Mouse (Mus musculus) heart, embryonic 12.5 days (tissue): Measurements from ENCODE around the gene Mavs. TPM values are rescaled to one million over a fixed set of nuclear protein-coding genes. Genes with fewer than 3 reads are reported as not detected.
A peak's percentile ranks its signal among the peaks of the same experiment; 100 is the strongest.
"Not testable (repeated sequence)": the region's sequence is repeated elsewhere in the genome, so short reads cannot be mapped to it uniquely, and the experiment has no call there.

ENCODE experiments used
- ATAC-seq: fragments of 200-750 bp; cut with Nextera tagmentation; 2 replicates; pipeline ENCODE4 v1.8.0; 2017; ENCODE audit warnings: moderate TSS enrichment, moderate library complexity; ENCODE audit not compliant: insufficient number of reproducible peaks, low FRiP score
- H3K27ac ChIP-seq: fragments of 300-500 bp; sonication (generic); 2 replicates; pipeline ENCODE4 v1.5.1; 2016; ENCODE audit warnings: mild to moderate bottlenecking, moderate library complexity; ENCODE audit not compliant: poor library complexity, severe bottlenecking
- H3K27me3 ChIP-seq: fragments of 300-500 bp; sonication (generic); replicated peaks from 2 replicates; pipeline ENCODE4 v1.6.1; 2016; ENCODE audit warnings: mild to moderate bottlenecking, moderate library complexity
- H3K36me3 ChIP-seq: fragments of 300-500 bp; sonication (generic); 2 replicates; pipeline ENCODE4 v1.6.1; 2016; ENCODE audit warnings: mild to moderate bottlenecking, moderate library complexity
- H3K4me1 ChIP-seq: fragments of 300-500 bp; sonication (generic); replicated peaks from 2 replicates; pipeline ENCODE4 v1.6.1; 2016; ENCODE audit warnings: mild to moderate bottlenecking
- H3K4me2 ChIP-seq: fragments of 300-500 bp; sonication (generic); 2 replicates; pipeline ENCODE4 v1.6.1; 2016; ENCODE audit warnings: mild to moderate bottlenecking, moderate library complexity
- H3K4me3 ChIP-seq: fragments of 300-500 bp; sonication (generic); 2 replicates; pipeline ENCODE4 v1.5.1; 2016; ENCODE audit warnings: mild to moderate bottlenecking
- H3K9ac ChIP-seq: fragments of 300-500 bp; sonication (generic); 2 replicates; pipeline ENCODE4 v1.6.1; 2016; ENCODE audit warnings: mild to moderate bottlenecking, moderate library complexity
- H3K9me3 ChIP-seq: fragments of 300-500 bp; sonication (generic); replicated peaks from 2 replicates; pipeline ENCODE4 v1.6.1; 2016; ENCODE audit warnings: mild to moderate bottlenecking, moderate library complexity
- WGBS: fragments of 180-500 bp; shearing (Covaris S2); methylation state at CpG from one replicate; pipeline ENCODE4 v1.1.7; 2016; 5-methylcytosine and 5-hydroxymethylcytosine counted together
- polyA plus RNA-seq: library from polyadenylated mRNA; unstranded; fragments of >200 nt; fragmentation: Nextera tagmentation; extraction: Ambion mirVana; gene quantifications from 2 replicates; pipeline ENCODE4 v1.2.1, GENCODE M21; 2016

Mavs gene
- polyA plus RNA-seq, 1 experiment from 2014 or later: 20.6 TPM

DNA sequence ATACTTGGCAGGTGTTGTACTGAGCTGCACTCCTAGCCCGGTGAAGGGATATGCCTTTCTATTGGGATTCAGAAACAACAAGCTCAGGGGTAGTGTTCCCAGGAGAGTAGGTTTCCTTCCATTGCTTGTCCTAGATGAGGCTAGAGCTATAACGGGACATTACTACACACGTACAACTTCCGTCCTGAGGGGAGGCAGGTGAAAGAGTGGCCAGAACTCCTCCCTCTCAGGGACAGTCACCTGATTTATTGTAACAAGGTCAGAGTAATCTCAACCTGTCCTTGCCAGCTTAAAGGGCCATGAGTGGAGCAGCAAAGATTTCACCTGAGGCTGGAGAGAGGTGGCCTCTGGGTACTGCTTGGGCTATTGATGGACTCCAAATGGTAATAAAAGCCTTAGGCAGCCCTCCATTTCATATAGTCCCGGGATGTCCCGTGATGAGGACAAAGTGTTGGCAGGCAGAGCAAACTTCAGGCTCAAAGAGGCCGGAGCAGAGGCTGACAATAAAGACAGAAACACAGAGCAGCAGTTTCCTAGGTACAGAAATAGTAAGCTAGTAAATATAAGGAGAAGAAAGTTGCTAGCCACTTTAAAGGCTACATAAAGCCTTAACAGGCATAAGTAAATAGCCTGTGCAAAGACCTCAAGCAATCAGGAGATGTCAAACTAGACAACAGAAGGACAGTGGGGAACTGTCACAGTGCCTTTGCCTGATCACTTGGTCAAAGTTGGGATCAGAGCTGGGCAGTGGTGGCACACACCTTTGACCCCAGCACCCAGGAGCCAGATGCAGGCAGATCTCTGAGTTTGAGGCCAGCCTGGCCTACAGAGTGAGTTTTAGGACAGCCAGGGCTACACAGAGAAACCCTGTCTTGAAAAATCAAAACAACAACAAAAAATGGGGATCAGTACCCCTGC, 17.7 kb upstream of the Mavs start:
- Histone ChIP-seq H3K27me3 (no peaks in the 10 kb centered on the region), H3K4me3 (no peak overlapping the region), H3K36me3 (peaks cover 25% of the 10 kb centered on the region), H3K4me1 (peaks cover 23% of the 10 kb centered on the region), H3K9ac (no peak overlapping the region), H3K9me3 (no peaks in the 10 kb centered on the region), H3K27ac (no peak overlapping the region), H3K4me2 (no peak overlapping the region)
- ATAC-seq: no peak
- 77% methylated on average over 7 of the region's 7 CpGs for WGBS

DNA sequence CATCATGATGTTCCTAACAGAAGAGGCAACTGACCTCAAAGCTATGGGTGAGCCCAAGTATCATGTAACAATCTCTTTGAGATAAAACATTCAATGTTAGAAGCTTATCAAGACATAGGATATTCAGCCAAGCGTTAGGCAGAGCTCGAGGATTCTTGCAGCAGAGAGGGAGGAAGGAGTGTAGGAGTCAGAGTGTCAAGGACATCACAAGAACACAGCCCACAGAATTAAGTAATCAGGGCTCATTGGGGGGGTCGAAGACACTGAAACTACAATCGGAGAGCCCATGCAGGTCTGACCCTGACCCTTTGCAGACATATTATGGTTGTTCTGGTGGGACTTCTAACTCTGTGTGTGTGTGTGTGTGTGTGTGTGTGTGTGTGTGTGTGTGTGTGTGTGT, 13.8 kb upstream of the Mavs start:
- peaks cover 11% of the 10 kb centered on the region for H3K4me1 ChIP-seq
- ATAC-seq: no peak

DNA sequence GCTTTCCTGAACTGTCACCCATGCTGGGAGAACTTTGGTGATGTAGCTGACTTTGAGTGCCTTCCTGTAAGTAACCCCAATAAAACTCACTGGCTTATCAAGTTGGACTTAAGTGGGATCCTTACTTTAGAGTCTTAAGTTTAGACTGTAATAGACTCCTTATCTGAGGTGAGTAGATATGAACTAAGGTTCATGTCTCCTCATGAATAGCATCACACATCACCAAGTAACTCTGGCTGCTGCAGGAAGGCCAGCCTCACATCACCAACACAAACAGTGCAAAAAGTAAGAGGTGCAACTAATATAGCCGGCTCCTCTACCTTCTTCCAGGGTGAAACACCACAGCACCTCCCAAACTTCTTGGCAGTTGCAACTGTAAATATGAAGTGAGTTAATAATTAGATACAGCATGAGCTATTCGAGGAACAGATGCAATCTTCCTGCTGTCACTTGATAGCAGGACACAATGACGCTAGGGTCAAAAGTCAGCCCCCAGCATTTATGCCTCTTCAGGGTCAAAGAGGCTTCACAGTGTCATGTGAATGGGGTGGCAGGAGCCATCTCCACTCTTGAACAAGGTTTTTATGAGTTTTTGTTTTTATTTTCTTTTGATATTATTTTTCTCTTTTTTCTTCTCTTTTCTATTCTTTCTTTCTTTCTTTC, 11.9 kb upstream of the Mavs start:
- no peaks in the 10 kb centered on the region for H3K36me3 ChIP-seq
- peaks cover 11% of the 10 kb centered on the region for H3K4me1 ChIP-seq
- no peak for ATAC-seq
- no peaks in the 10 kb centered on the region for H3K9me3 ChIP-seq
- no peak overlapping the region for H3K27ac ChIP-seq
- H3K9ac ChIP-seq: no peak overlapping the region
- H3K27me3 ChIP-seq: no peaks in the 10 kb centered on the region
- H3K4me3 ChIP-seq: no peak overlapping the region
- 52% methylated on average over 3 of the region's 3 CpGs for WGBS
- no peak overlapping the region for H3K4me2 ChIP-seq

More for the DNA sequence above, 13.8 kb upstream of the Mavs start:
- Histone ChIP-seq H3K4me3 (no peak overlapping the region), H3K27ac (no peak overlapping the region), H3K4me2 (no peak overlapping the region), H3K27me3 (no peaks in the 10 kb centered on the region), H3K9ac (no peak overlapping the region; the same call in 1 of the 2 replicates), H3K36me3 (no peaks in the 10 kb centered on the region), H3K9me3 (no peaks in the 10 kb centered on the region)
- WGBS: 56% methylated on average over 4 of the region's 4 CpGs

DNA sequence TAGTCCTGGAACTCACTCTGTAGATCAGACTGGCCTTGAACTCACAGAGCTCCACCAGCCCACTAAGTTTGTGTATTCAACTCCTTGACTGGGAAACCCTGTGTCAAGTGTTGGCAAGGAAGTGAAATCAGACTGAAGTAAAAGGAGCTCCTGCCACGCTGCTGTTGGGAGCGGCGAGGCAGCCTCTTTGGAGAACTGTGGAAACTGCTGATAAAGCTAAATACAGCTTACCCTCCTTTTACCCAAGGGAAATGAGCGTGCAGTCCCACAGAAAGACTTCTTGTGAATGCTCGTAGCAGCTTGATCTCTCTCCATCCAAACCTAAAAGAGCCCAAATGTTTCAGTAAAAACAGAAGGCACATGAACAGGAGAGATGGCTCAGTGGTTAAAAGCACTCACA, 11.3 kb upstream of the Mavs start:
- Histone ChIP-seq H3K4me3 (no peak overlapping the region), H3K9ac (no peak overlapping the region), H3K9me3 (no peaks in the 10 kb centered on the region), H3K36me3 (no peaks in the 10 kb centered on the region), H3K27me3 (no peaks in the 10 kb centered on the region), H3K27ac (no peak overlapping the region), H3K4me1 (peaks cover 11% of the 10 kb centered on the region), H3K4me2 (no peak overlapping the region)
- 21% methylated on average over 5 of the region's 5 CpGs for WGBS
- ATAC-seq: no peak

DNA sequence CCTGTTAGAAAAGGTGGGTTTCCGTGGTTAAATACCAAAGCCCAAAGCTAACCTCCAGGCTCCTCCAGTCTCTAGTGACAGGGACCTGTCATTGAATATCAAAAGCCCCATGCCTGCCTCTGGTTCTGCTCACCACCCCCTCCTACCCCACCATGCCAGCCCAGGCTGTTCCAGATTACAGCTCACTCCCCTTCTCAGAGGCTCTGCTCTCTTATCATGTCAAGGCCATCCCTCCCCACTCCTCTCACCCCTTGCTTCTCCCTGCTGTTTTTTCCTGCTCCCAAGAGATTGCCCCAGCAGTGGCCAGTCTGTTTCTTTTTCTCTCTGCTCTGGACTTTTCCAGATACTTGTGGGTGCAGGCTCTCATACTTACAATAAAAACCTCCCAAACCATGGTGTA, 10.3 kb upstream of the Mavs start:
- H3K27ac ChIP-seq: no peak overlapping the region
- H3K27me3 ChIP-seq: no peaks in the 10 kb centered on the region
- no peak overlapping the region for H3K4me3 ChIP-seq
- no peak overlapping the region for H3K9ac ChIP-seq
- peaks cover 11% of the 10 kb centered on the region for H3K4me1 ChIP-seq
- no peaks in the 10 kb centered on the region for H3K9me3 ChIP-seq
- no peaks in the 10 kb centered on the region for H3K36me3 ChIP-seq
- 52% methylated on average over 1 of the region's 1 CpGs for WGBS
- no peak overlapping the region for H3K4me2 ChIP-seq
- ATAC-seq: peak; percentile 83

DNA sequence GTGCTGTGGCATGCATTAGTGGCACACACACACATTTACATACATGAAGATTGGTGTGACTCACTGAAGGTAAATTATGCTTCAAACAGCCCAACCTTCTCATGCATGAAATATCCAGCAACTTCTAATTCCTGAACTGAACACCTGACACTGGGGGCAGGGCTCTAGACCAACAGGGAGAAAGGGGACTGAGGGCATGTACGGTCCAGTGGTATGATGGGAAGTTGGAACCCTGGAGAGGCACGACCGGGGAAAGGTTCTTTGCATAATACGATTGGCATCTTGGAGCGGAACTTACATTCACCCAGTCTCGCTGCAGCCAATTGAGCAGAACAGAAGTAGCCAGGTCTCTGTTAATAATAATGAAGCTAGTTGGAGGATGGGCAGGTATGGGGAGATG, 8.7 kb upstream of the Mavs start:
- ATAC-seq: no peak
- H3K36me3 ChIP-seq: no peaks in the 10 kb centered on the region
- no peaks in the 10 kb centered on the region for H3K27me3 ChIP-seq
- H3K4me3 ChIP-seq: no peak overlapping the region
- H3K9me3 ChIP-seq: no peaks in the 10 kb centered on the region
- H3K27ac ChIP-seq: no peak overlapping the region
- no peak overlapping the region for H3K9ac ChIP-seq
- H3K4me2 ChIP-seq: no peak overlapping the region
- 87% methylated on average over 6 of the region's 6 CpGs for WGBS
- peaks cover 9% of the 10 kb centered on the region for H3K4me1 ChIP-seq

DNA sequence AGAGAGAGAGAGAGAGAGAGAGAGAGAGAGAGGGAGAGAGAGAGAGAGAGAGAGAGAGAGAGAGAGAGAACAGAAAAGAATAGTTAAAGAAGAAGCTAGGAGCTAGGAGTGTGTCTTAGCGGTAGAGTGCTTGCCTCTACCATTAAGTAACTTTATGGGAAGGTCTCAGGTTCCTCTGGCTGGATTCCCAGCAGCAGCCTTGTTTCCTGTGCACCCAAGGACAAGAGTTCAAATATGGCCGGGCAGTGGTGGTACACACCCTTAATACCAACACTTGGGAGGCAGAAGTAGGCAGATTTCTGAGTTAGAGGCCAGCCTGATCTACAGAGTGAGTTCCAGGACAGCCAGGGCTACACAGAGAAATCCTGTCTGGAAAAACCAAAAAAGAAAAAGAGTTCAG, 7.2 kb upstream of the Mavs start:
- not testable (repeated sequence) for H3K36me3 ChIP-seq, H3K27ac ChIP-seq, H3K4me1 ChIP-seq, H3K27me3 ChIP-seq, ATAC-seq, H3K4me3 ChIP-seq, H3K9me3 ChIP-seq, H3K4me2 ChIP-seq, H3K9ac ChIP-seq
- WGBS: 69% methylated on average over 2 of the region's 2 CpGs

DNA sequence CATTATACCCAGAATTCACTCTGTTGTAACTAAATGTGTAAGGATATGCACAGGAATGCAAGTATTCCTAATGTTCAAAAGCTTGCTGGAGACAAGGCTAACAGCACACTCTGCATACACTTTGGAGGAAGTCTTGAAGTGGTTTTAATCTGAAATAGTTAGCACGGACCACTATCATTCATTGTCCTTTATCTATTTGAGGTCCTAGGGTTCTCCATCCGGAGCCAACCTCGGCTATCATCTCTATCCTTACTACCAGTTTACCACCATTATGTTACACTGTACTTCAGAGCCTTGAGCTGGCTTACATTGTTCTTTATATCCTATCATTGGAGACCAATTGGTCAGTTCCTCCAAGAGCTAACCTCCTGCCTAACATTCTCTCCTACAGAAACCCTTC, 6.6 kb upstream of the Mavs start:
- no peaks in the 10 kb centered on the region for H3K9me3 ChIP-seq
- H3K4me3 ChIP-seq: no peak overlapping the region
- WGBS: 75% methylated on average over 3 of the region's 3 CpGs
- H3K27me3 ChIP-seq: no peaks in the 10 kb centered on the region
- H3K36me3 ChIP-seq: no peaks in the 10 kb centered on the region
- H3K27ac ChIP-seq: no peak overlapping the region
- no peak overlapping the region for H3K9ac ChIP-seq
- peaks cover 4% of the 10 kb centered on the region for H3K4me1 ChIP-seq
- H3K4me2 ChIP-seq: no peak overlapping the region
- ATAC-seq: no peak

DNA sequence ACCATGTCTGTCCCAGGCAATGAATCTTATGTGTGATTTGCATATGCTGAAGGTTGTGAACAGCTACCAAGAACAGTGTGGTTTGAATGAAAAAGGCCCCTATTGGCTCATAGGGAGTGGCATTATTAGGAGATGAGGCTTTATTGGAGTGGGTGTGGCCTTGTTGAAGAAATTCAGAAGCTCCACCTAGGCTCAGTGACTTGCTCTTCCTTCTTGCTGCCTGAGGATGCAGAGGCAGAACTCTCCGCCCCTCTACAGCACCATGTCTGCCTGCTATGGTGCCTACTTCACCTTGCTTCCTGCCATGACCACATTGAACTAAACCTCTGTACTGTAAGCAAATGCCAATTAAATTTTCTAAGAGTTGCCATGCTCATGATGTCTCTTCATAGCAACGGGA, 1.3 kb upstream of the Mavs start:
- Histone ChIP-seq H3K9ac (no peak overlapping the region), H3K4me2 (no peak overlapping the region), H3K27me3 (no peaks in the 10 kb centered on the region), H3K9me3 (no peaks in the 10 kb centered on the region), H3K4me1 (peaks cover 19% of the 10 kb centered on the region), H3K4me3 (no peak overlapping the region), H3K36me3 (peaks cover 4% of the 10 kb centered on the region), H3K27ac (no peak overlapping the region)
- WGBS: 85% methylated on average over 2 of the region's 2 CpGs
- no peak for ATAC-seq

DNA sequence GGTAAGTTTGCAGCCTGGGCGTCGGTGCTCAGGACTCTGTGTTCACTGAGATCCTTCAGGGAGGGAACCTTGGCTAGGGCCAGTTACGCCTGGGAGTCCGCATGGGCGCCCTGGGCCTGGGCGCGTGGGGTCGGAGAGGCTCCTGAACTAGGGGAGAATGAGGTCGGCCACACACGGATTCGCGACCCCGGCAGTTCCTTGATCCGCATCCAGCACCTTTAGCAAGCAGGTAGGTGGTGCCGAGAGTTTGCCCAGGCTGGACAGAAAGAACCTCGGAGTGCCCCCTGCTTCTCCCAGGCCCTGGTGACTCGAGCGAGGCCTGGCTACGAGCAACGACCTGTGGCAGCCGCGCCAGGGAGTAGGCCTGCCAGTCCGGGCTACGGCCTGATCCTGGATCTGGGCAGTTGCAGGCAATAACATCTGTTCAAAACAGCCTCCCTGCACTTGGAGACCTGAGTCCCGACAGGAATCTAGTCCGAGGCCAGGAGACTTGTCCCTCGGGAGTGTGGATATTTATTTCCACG, 326 bp downstream of the Mavs start:
- Histone ChIP-seq H3K9me3 (no peaks in the 10 kb centered on the region), H3K4me2 (peak overlapping the region; percentile 91), H3K4me1 (peaks cover 19% of the 10 kb centered on the region), H3K36me3 (peaks cover 11% of the 10 kb centered on the region), H3K4me3 (peak overlapping the region; percentile 73), H3K27ac (peak overlapping the region; percentile 67), H3K9ac (peak overlapping the region; percentile 88), H3K27me3 (no peaks in the 10 kb centered on the region)
- peak; percentile 33; the same call in 1 of the 2 replicates for ATAC-seq
- 16% methylated on average over 28 of the region's 28 CpGs for WGBS

DNA sequence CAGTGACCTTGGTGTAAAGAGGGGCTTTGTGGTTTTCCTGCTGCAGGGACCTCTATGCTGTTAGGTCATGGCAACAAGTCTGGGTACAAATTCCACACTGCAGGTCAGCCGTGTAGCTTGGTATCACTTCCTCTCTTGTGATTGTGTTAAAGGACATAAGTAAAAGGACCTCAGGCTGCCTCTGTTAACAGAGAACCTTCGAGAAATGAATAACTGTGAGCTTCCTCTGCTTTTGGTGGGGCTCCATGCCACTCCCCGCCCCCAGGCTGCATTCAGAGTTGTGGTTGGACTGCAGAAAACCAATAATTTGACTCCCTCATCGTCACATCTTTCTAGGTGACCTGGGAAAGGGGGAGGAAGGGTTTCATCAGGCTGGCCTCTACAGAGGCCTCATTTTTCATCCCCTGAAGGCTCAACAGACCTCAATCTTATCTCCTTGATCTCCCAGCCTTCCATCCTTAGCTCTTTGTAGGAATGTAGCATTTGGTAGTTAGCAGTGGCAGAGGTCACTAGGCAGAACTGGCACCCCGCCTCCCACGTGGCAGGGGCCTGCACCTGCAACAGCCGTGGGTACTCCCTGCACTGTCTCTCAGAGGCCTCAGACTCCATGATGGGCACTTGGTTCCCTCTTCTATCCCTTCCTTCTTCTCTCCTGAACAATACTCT, 1.2 kb downstream of the Mavs start:
- Histone ChIP-seq H3K36me3 (peaks cover 19% of the 10 kb centered on the region), H3K27me3 (no peaks in the 10 kb centered on the region), H3K4me2 (peak overlapping the region; percentile 91), H3K27ac (no peak overlapping the region), H3K9ac (peak overlapping the region; percentile 88), H3K4me1 (peaks cover 19% of the 10 kb centered on the region), H3K4me3 (peak overlapping the region; percentile 73; the same call in 1 of the 2 replicates), H3K9me3 (no peaks in the 10 kb centered on the region)
- no peak for ATAC-seq
- WGBS: 78% methylated on average over 7 of the region's 7 CpGs
